Mouse (Mus musculus): ENCODE measurements at regions not wholly inside any gene's neighbourhood (a gene's known extent, or its start where the extent isn't known, plus 50 kb on each side); places are given as distances from the start of the nearest gene placed in this dataset.

DNA sequence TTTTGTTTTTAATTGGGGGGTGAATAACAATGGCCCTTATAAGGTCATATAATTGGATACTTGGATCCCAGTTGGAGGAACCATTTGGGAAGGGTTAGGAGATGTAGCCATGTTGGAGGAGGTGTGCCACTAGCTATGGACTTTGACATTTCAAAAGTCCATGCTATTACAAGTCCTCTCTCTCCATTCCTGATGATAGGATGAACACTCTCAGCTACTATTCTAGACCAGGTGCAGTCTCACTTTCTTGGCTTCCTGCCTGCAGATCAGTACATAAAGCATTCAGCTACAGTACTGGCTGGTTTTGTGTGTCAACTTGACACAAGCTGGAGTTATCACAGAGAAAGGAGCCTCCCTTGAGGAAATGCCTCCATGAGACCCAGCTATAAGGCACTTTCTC, 53.9 kb upstream of the Atp11b start:
- no peak for TF ChIP-seq POLR2A (IDR thresholded peaks at IDR 0.05; ENCODE audit: low read depth, low read length)
- TF ChIP-seq CTCF (IDR thresholded peaks at IDR 0.05; ENCODE audit: borderline replicate concordance, insufficient read depth, low read length) = no peak
